ENCODE assay signal across 16 mouse cellular contexts in genomic region chr13:11757894-11758293, GRCm38 (mm10).
DNase-seq lines count a peak whose midpoint lies in the region; ATAC-seq and TF ChIP-seq lines count a peak whose summit lies in the region.
"Had no signal": no experiment of that assay in that cellular context is flagged by ENCODE, and none has a peak within 500 bp of the region (broad histone marks: within the 10 kb centered on the region; RNA-seq: fewer than 3 reads in every experiment).

No protein-coding gene starts in this region.

- TF ChIP-seq CTCF in forebrain, postnatal 0 days (IDR thresholded peaks at IDR 0.05; ENCODE audit: low read depth): no peak

- H3K4me1 ChIP-seq in forebrain, postnatal 0 days (ENCODE audit: insufficient read depth): no peaks in the 10 kb centered on the region
- H3K4me1 ChIP-seq: lung, embryonic 15.5 days; megakaryocyte, embryonic 14.5 days had no signal

- 20% methylated on average over 7 of the region's 7 CpGs for whole genome bisulfite sequencing in forebrain, postnatal 0 days

- H3K9me3 ChIP-seq in forebrain, postnatal 0 days (ENCODE audit: low read length): no peaks in the 10 kb centered on the region
- H3K9me3 ChIP-seq: heart, embryonic 15.5 days; lung, embryonic 15.5 days had no signal

- DNase-seq in layer of hippocampus, adult 11-12 months (ENCODE audit: low spot score): peak; percentile 34
- no peak for DNase-seq in layer of hippocampus, postnatal 36 days
- peak; percentile 11 for DNase-seq in retina, postnatal 1 day
- DNase-seq in retina, embryonic 14.5 days (ENCODE audit: low spot score): no peak
- peak; percentile 39 for DNase-seq in forebrain, postnatal 0 days
- DNase-seq in telencephalon, adult 2 months (ENCODE audit: low read depth, low spot score): peak; percentile 60
- no peak for DNase-seq in cerebellum, postnatal 4 days (ENCODE audit: low spot score in 2 of 2)
- DNase-seq: adrenal gland, postnatal 36 days; cerebellum, adult 11 months; thymus, adult 2 months had no signal

- H3K27ac ChIP-seq in forebrain, postnatal 0 days (ENCODE audit: low read depth, low read length): no peak overlapping the region
- H3K27ac ChIP-seq: heart, embryonic 15.5 days; kidney, postnatal 0 days; lung, embryonic 15.5 days had no signal

- H3K27me3 ChIP-seq in forebrain, postnatal 0 days (ENCODE audit: insufficient read depth, low read length): no peaks in the 10 kb centered on the region
- H3K27me3 ChIP-seq: heart, embryonic 15.5 days; lung, embryonic 15.5 days; megakaryocyte, embryonic 14.5 days had no signal

- no peak overlapping the region for H3K4me2 ChIP-seq in forebrain, postnatal 0 days (ENCODE audit: low read depth)
- H3K4me2 ChIP-seq: heart, embryonic 15.5 days; lung, embryonic 15.5 days had no signal

- ATAC-seq in forebrain, postnatal 0 days: peak; percentile 93
- ATAC-seq: CD4-positive, CD25-positive, alpha-beta regulatory T cell, adult 4 months; inflammation-experienced regulatory T-cells, adult 6 months had no signal

- no peak overlapping the region for H3K9ac ChIP-seq in forebrain, postnatal 0 days
- H3K9ac ChIP-seq: heart, embryonic 15.5 days; lung, embryonic 15.5 days had no signal

- no peak overlapping the region for H3K4me3 ChIP-seq in forebrain, postnatal 0 days (ENCODE audit: low read depth, low read length)
- H3K4me3 ChIP-seq: heart, embryonic 15.5 days; lung, embryonic 15.5 days; megakaryocyte, embryonic 14.5 days had no signal

- H3K36me3 ChIP-seq in forebrain, postnatal 0 days (ENCODE audit: insufficient read depth): no peaks in the 10 kb centered on the region
- H3K36me3 ChIP-seq: lung, embryonic 15.5 days had no signal

Comparison
In these comparisons a context has a peak if more than half of its experiments do, and no peak if none do; other contexts are left out.
1. DNase-seq: peak in layer of hippocampus, adult 11-12 months (single experiment), retina, postnatal 1 day (single experiment), forebrain, postnatal 0 days (single experiment) and telencephalon, adult 2 months (single experiment); none in layer of hippocampus, postnatal 36 days (0 of 2), retina, embryonic 14.5 days (single experiment) and cerebellum, postnatal 4 days (0 of 2).